Mouse (Mus musculus) ES-Bruce4 (cell line): Measurements from ENCODE around the gene Ss18l1. TPM values are rescaled to one million over a fixed set of nuclear protein-coding genes. Genes with fewer than 3 reads are reported as not detected.
A peak's percentile ranks its signal among the peaks of the same experiment; 100 is the strongest.

Experiments
- H3K27ac ChIP-seq: 2 replicates; pipeline ENCODE4 v1.5.1; 2012; ENCODE audit warnings: low read length, inconsistent platforms; ENCODE audit not compliant: insufficient read depth
- H3K27me3 ChIP-seq: 2 replicates; pipeline ENCODE4 v1.6.1; 2012; ENCODE audit warnings: mild to moderate bottlenecking, low read length, inconsistent platforms; ENCODE audit not compliant: control insufficient read depth, poor library complexity, insufficient read depth, severe bottlenecking
- H3K36me3 ChIP-seq: 2 replicates; pipeline ENCODE4 v1.6.1; 2012; ENCODE audit warnings: inconsistent platforms, mild to moderate bottlenecking, low read length, moderate library complexity; ENCODE audit not compliant: control insufficient read depth, poor library complexity, insufficient read depth, severe bottlenecking
- H3K4me1 ChIP-seq: one replicate; pipeline ENCODE4 v1.8.1; 2011; ENCODE audit warnings: low read length; ENCODE audit not compliant: control insufficient read depth, insufficient read depth
- H3K4me3 ChIP-seq: 2 replicates; pipeline ENCODE4 v1.5.1; 2011; ENCODE audit warnings: low read depth, mild to moderate bottlenecking, low read length
- H3K9ac ChIP-seq: 2 replicates; pipeline ENCODE4 v1.6.1; 2012; ENCODE audit warnings: low read depth, mild to moderate bottlenecking, inconsistent platforms; ENCODE audit not compliant: poor library complexity, severe bottlenecking
- H3K9me3 ChIP-seq: replicated peaks from 2 replicates; pipeline ENCODE4 v1.6.1; 2012; ENCODE audit warnings: mild to moderate bottlenecking, low read length, inconsistent platforms; ENCODE audit not compliant: control insufficient read depth, poor library complexity, insufficient read depth, severe bottlenecking
- CTCF ChIP-seq: IDR thresholded peaks from one replicate; pipeline ENCODE4 v1.8.1; 2011; ENCODE audit warnings: low read depth, low read length
- EP300 ChIP-seq: IDR thresholded peaks from 2 replicates; pipeline ENCODE4 v1.6.1; 2011; ENCODE audit warnings: low read depth, low read length; ENCODE audit not compliant: insufficient read depth
- POLR2A ChIP-seq: IDR thresholded peaks from one replicate; pipeline ENCODE4 v1.8.1; 2011; ENCODE audit warnings: low read length; ENCODE audit not compliant: insufficient read depth
- polyA plus RNA-seq: library from polyadenylated mRNA; stranded (reverse); fragments of >200 nt; gene quantifications from 2 replicates; pipeline ENCODE4 v1.2.4, GENCODE M21; 2011; ENCODE audit warnings: low read depth; ENCODE audit not compliant: missing spikeins, insufficient read depth, insufficient read length

Ss18l1 gene
- polyA plus RNA-seq, 1 experiment, result 5.1 TPM

- no peaks in the 10 kb centered on the region for H3K36me3 ChIP-seq
- no peaks in the 10 kb centered on the region for H3K9me3 ChIP-seq
- H3K4me3 ChIP-seq, result no peak overlapping the region
- no peak for TF ChIP-seq CTCF
- TF ChIP-seq EP300, result no peak
- no peak overlapping the region for H3K9ac ChIP-seq
- H3K27me3 ChIP-seq, result no peaks in the 10 kb centered on the region
- H3K4me1 ChIP-seq, result peaks cover 2% of the 10 kb centered on the region
- no peak overlapping the region for H3K27ac ChIP-seq
Observed at GRCm38 (mm10) chr2:180105441-180106190, 63.3 kb downstream of the Ss18l1 start.

- no peaks in the 10 kb centered on the region for H3K27me3 ChIP-seq
- no peak overlapping the region for H3K9ac ChIP-seq
- no peaks in the 10 kb centered on the region for H3K36me3 ChIP-seq
- H3K4me3 ChIP-seq, result no peak overlapping the region
- TF ChIP-seq CTCF (peak; percentile 54), POLR2A (no peak)
- H3K27ac ChIP-seq, result no peak overlapping the region
- H3K4me1 ChIP-seq, result peaks cover 2% of the 10 kb centered on the region
- H3K9me3 ChIP-seq, result no peaks in the 10 kb centered on the region
Observed at GRCm38 (mm10) chr2:180107081-180107480, 64.8 kb downstream of the Ss18l1 start.

- TF ChIP-seq CTCF, result no peak
- Histone ChIP-seq H3K9me3 (no peaks in the 10 kb centered on the region), H3K4me3 (no peak overlapping the region), H3K36me3 (no peaks in the 10 kb centered on the region), H3K27ac (no peak overlapping the region), H3K4me1 (peaks cover 2% of the 10 kb centered on the region), H3K27me3 (no peaks in the 10 kb centered on the region), H3K9ac (no peak overlapping the region)
Observed at GRCm38 (mm10) chr2:180108285-180108684, 66.0 kb downstream of the Ss18l1 start.

GRCm38 (mm10) chr2:180113909-180114890, 71.9 kb downstream of the Ss18l1 start:
- TF ChIP-seq POLR2A (no peak), EP300 (no peak), CTCF (peak; percentile 12)
- Histone ChIP-seq H3K9me3 (no peaks in the 10 kb centered on the region), H3K27me3 (no peaks in the 10 kb centered on the region), H3K4me1 (peaks cover 9% of the 10 kb centered on the region), H3K9ac (no peak overlapping the region), H3K4me3 (no peak overlapping the region), H3K27ac (no peak overlapping the region), H3K36me3 (no peaks in the 10 kb centered on the region)

GRCm38 (mm10) chr2:180115279-180115678, 73.0 kb downstream of the Ss18l1 start:
- Histone ChIP-seq H3K27ac (no peak overlapping the region), H3K27me3 (no peaks in the 10 kb centered on the region), H3K9ac (no peak overlapping the region), H3K4me3 (no peak overlapping the region), H3K9me3 (no peaks in the 10 kb centered on the region), H3K36me3 (no peaks in the 10 kb centered on the region), H3K4me1 (peaks cover 8% of the 10 kb centered on the region)
- TF ChIP-seq CTCF (no peak), POLR2A (no peak), EP300 (no peak)

- H3K4me1 ChIP-seq, result peaks cover 8% of the 10 kb centered on the region
- no peak overlapping the region for H3K4me3 ChIP-seq
- no peak overlapping the region for H3K9ac ChIP-seq
- H3K36me3 ChIP-seq, result no peaks in the 10 kb centered on the region
- no peak for TF ChIP-seq EP300
- no peak overlapping the region for H3K27ac ChIP-seq
- H3K9me3 ChIP-seq, result no peaks in the 10 kb centered on the region
- H3K27me3 ChIP-seq, result no peaks in the 10 kb centered on the region
Observed at GRCm38 (mm10) chr2:180116081-180116493, 73.8 kb downstream of the Ss18l1 start.
